Mouse (Mus musculus) heart, postnatal 0 days (tissue): ENCODE measurements at regions not wholly inside any gene's neighbourhood (a gene's known extent, or its start where the extent isn't known, plus 50 kb on each side); places are given as distances from the start of the nearest gene placed in this dataset.

Experiments used
- ATAC-seq: fragments of 200-750 bp; cut with Nextera tagmentation; 2 replicates; pipeline ENCODE4 v1.8.0; 2017; ENCODE audit warnings: low read depth, moderate number of reproducible peaks, moderate library complexity; ENCODE audit not compliant: insufficient read depth
- DNase-seq: peaks from one replicate; pipeline ENCODE4 v3.0.0-alpha.2; 2016; ENCODE audit warnings: low spot score
- H3K27ac ChIP-seq: fragments of 300-500 bp; sonication (generic); 2 replicates; pipeline ENCODE4 v1.5.1; 2014; ENCODE audit warnings: low read depth, mild to moderate bottlenecking
- H3K27me3 ChIP-seq: fragments of 300-500 bp; sonication (generic); 2 replicates; pipeline ENCODE4 v1.6.1; 2014; ENCODE audit warnings: low read length, mixed read lengths; ENCODE audit not compliant: control insufficient read depth, insufficient read depth
- H3K36me3 ChIP-seq: fragments of 300-500 bp; sonication (generic); replicated peaks from 2 replicates; pipeline ENCODE4 v1.6.1; 2014; ENCODE audit warnings: low read length, mixed read lengths; ENCODE audit not compliant: control insufficient read depth, insufficient read depth
- H3K4me1 ChIP-seq: fragments of 300-500 bp; sonication (generic); 2 replicates; pipeline ENCODE4 v1.6.1; 2014; ENCODE audit warnings: antibody characterized with exemption; ENCODE audit not compliant: control insufficient read depth, insufficient read depth
- H3K4me2 ChIP-seq: fragments of 300-500 bp; sonication (generic); 2 replicates; pipeline ENCODE4 v1.6.1; 2014; ENCODE audit warnings: low read depth, mild to moderate bottlenecking, low read length, moderate library complexity
- H3K4me3 ChIP-seq: fragments of 300-500 bp; sonication (generic); 2 replicates; pipeline ENCODE4 v1.5.1; 2014; ENCODE audit warnings: low read depth, low read length
- H3K9ac ChIP-seq: fragments of 300-500 bp; sonication (generic); replicated peaks from 2 replicates; pipeline ENCODE4 v1.6.1; 2014; ENCODE audit warnings: low read depth, low read length, mixed read lengths
- H3K9me3 ChIP-seq: fragments of 300-500 bp; sonication (generic); replicated peaks from 2 replicates; pipeline ENCODE4 v1.6.1; 2016; ENCODE audit warnings: low read length; ENCODE audit not compliant: control insufficient read depth
- CTCF ChIP-seq: IDR thresholded peaks from 2 replicates; pipeline ENCODE4 v1.5.1; 2016; ENCODE audit warnings: antibody characterized with exemption, control low read depth, low read depth
- EP300 ChIP-seq: IDR thresholded peaks from 2 replicates; pipeline ENCODE4 v1.6.1; 2016; ENCODE audit warnings: antibody characterized with exemption, low read depth
- WGBS: fragments of 180-500 bp; shearing (Covaris S2); extraction: QIAGEN DNeasy Blood & Tissue Kit; methylation state at CpG from one replicate; pipeline ENCODE4 v1.1.7; 2014; 5-methylcytosine and 5-hydroxymethylcytosine counted together

DNA sequence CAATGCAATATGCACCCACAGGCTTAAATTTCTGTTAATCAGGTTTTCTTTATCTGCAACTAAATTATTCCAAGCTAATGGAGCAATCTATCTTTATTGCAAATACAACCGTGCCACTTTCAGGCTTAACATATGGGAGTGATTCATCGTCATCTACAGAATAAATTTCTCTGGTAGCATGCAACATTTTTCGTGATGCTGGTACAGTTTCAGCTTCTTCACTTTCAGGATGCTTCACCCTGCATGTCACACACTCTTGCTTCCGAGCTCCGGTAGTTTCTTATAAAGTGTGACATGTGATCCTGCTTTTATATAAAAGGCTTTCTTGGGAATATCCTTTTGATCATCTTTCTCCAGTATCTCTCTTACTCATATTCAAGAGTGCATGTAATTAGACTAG, 2637.4 kb upstream of the Gm7489 start:
- 83% methylated on average over 5 of the region's 5 CpGs for WGBS
- Histone ChIP-seq H3K9ac (no peak overlapping the region), H3K4me2 (no peak overlapping the region), H3K4me1 (no peaks in the 10 kb centered on the region), H3K9me3 (no peaks in the 10 kb centered on the region), H3K27ac (no peak overlapping the region), H3K27me3 (no peaks in the 10 kb centered on the region), H3K36me3 (no peaks in the 10 kb centered on the region), H3K4me3 (no peak overlapping the region)
- DNase-seq (no peak), ATAC-seq (no peak)
- TF ChIP-seq EP300, result no peak
- TF ChIP-seq CTCF, result no peak

DNA sequence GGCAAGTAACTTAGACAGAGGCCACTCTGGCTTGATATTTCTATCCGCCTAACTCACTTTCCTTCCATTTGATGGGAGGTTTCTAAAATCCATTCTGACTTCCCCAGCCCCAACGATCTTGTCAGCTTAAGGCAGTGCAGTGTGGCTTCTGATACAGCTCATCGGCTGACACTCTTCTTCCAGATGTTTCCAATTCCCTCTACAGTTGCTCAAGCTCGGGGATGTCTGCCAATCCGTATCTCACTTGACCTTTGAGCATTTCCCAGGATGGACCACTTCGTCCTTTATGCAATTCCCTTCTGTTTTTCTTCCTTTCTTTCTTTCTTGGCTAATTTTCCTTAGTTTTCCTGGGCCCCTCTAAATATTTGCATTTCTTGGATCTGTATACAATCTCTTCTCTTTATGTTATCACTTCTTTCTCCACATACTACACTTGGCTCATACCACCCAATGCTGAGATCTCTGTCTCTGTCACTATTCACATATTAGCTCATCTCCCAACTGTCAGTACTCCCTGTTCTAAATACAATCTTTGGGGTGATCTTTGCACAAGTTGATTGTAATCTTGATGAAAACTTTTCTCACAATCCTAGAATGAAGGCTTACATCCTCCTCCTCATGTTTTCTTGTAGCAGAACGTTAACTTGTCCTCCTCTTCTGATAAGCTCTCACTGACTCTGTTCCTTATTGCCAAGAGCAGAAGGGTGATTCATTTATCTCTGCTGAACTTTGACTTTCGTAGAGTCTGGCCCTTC, 2636.5 kb upstream of the Gm7489 start:
- Histone ChIP-seq H3K9ac (no peak overlapping the region), H3K9me3 (no peaks in the 10 kb centered on the region), H3K27ac (no peak overlapping the region), H3K27me3 (no peaks in the 10 kb centered on the region), H3K4me2 (no peak overlapping the region), H3K4me1 (no peaks in the 10 kb centered on the region), H3K4me3 (no peak overlapping the region), H3K36me3 (no peaks in the 10 kb centered on the region)
- DNase-seq (no peak), ATAC-seq (no peak)
- WGBS, result 55% methylated on average over 8 of the region's 8 CpGs
- TF ChIP-seq CTCF, result no peak
- no peak for TF ChIP-seq EP300

DNA sequence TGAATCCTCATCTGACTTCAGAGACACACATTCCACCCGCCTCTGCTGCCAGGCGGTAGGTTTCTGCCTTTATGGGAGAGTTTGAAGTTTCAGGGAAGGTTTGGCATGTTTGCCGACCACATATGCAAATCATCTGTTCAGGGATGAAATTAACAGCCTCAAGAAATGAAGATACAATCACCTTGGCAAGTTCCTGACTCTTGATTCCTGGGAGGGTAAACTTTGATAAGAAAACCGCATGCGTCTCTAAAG, 2636.0 kb upstream of the Gm7489 start:
- no peak overlapping the region for H3K9ac ChIP-seq
- H3K4me2 ChIP-seq, result no peak overlapping the region
- ATAC-seq (no peak), DNase-seq (no peak)
- no peak for TF ChIP-seq EP300
- TF ChIP-seq CTCF, result no peak
- no peaks in the 10 kb centered on the region for H3K27me3 ChIP-seq
- no peaks in the 10 kb centered on the region for H3K36me3 ChIP-seq
- no peak overlapping the region for H3K27ac ChIP-seq
- no peak overlapping the region for H3K4me3 ChIP-seq
- no peaks in the 10 kb centered on the region for H3K9me3 ChIP-seq
- no peaks in the 10 kb centered on the region for H3K4me1 ChIP-seq
- 66% methylated on average over 5 of the region's 5 CpGs for WGBS

DNA sequence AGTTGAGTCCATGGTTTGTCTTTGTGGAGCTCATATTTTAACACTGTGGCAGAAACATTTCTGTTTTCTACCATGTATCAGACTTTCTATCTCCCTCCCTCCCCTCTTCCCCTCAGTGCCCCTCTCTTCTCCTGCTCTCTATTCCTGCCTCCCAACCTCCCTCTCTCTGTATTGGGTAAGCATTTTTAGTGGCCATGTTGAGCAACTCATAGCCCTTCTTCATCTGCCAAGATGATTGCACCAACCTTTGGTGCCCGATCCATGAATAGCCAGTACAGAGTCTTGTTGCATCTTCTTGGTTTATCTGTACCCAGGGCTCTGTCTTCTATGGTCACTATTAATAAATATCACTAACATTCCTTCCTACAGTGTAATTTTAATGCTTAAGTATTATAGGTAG, 2630.6 kb upstream of the Gm7489 start:
- no peak overlapping the region for H3K4me3 ChIP-seq
- no peak overlapping the region for H3K9ac ChIP-seq
- H3K4me1 ChIP-seq, result no peaks in the 10 kb centered on the region
- no peaks in the 10 kb centered on the region for H3K9me3 ChIP-seq
- H3K4me2 ChIP-seq, result no peak overlapping the region
- H3K36me3 ChIP-seq, result no peaks in the 10 kb centered on the region
- WGBS, result 91% methylated on average over 1 of the region's 1 CpGs
- DNase-seq (no peak), ATAC-seq (no peak)
- TF ChIP-seq EP300, result no peak
- no peaks in the 10 kb centered on the region for H3K27me3 ChIP-seq
- no peak overlapping the region for H3K27ac ChIP-seq

DNA sequence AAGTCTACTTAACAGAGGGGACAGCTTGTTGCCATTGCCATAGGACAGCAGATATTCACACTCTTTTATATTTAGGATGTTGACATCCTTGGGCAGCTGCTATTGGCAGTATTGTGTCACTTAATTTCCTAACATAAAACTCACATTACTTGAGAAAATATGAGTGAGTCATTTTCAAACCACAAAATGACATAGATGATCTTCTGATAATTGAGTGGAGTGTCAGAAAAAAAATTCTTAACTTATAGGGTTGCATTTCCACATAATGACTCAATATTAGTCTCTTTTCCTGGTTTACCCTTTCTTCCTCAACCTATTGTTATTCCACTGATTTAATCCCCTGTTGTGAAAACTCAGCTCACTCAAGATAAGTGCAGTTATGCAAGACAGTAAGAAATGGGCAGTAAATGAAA, 2629.5 kb upstream of the Gm7489 start:
- Histone ChIP-seq H3K27ac (no peak overlapping the region), H3K4me2 (no peak overlapping the region), H3K27me3 (no peaks in the 10 kb centered on the region), H3K36me3 (no peaks in the 10 kb centered on the region), H3K9me3 (no peaks in the 10 kb centered on the region), H3K4me3 (no peak overlapping the region), H3K9ac (no peak overlapping the region), H3K4me1 (no peaks in the 10 kb centered on the region)
- TF ChIP-seq CTCF (no peak), EP300 (no peak)
- DNase-seq (no peak), ATAC-seq (no peak)

DNA sequence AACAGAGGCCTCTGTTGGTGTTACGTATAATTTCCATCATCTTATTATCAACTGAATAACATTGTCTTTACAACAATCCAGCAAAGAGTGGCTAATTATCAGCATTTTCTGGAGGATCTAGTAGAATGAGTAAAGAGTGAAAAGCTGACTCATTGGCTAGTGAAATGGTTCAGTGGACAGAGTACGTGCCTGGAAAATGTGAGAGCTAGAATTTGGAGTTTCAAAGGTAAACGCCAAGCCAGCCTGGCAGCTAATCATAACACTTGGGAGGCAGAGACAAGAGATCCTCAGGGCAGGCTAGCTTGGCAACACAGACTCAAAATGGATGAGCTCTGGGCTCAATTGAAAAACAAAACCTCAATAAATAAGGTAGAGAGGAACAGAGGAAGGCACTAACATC, 2628.0 kb upstream of the Gm7489 start:
- H3K9me3 ChIP-seq, result no peaks in the 10 kb centered on the region
- H3K27ac ChIP-seq, result no peak overlapping the region
- H3K4me2 ChIP-seq, result no peak overlapping the region
- no peaks in the 10 kb centered on the region for H3K36me3 ChIP-seq
- DNase-seq (no peak), ATAC-seq (no peak)
- no peak overlapping the region for H3K9ac ChIP-seq
- no peak overlapping the region for H3K4me3 ChIP-seq
- TF ChIP-seq CTCF, result no peak
- TF ChIP-seq EP300, result no peak
- no peaks in the 10 kb centered on the region for H3K27me3 ChIP-seq
- H3K4me1 ChIP-seq, result no peaks in the 10 kb centered on the region
- WGBS, result 72% methylated on average over 3 of the region's 3 CpGs
